Mouse (Mus musculus) thymus, adult 2 months (tissue): ENCODE results near the gene Gpr108. TPM values are rescaled to one million over a fixed set of nuclear protein-coding genes. Genes with fewer than 3 reads are reported as not detected.

Source experiments
- DNase-seq: peaks from one replicate; pipeline ENCODE4 v3.0.0; 2021
- H3K27ac ChIP-seq: fragments of 200-500 bp; 2 replicates; pipeline ENCODE4 v1.5.1; 2012; ENCODE audit warnings: low read length, control low read depth; ENCODE audit not compliant: control insufficient read depth, insufficient read depth
- H3K27me3 ChIP-seq: fragments of 200-500 bp; 2 replicates; pipeline ENCODE4 v1.6.1; 2012; ENCODE audit warnings: mild to moderate bottlenecking, low read length, moderate library complexity, mixed read lengths; ENCODE audit not compliant: control insufficient read depth, insufficient read depth
- H3K36me3 ChIP-seq: fragments of 200-500 bp; 2 replicates; pipeline ENCODE4 v1.6.1; 2012; ENCODE audit warnings: mild to moderate bottlenecking, low read length, moderate library complexity; ENCODE audit not compliant: control insufficient read depth, insufficient read depth
- H3K4me1 ChIP-seq: fragments of 200-500 bp; replicated peaks from 2 replicates; pipeline ENCODE4 v1.6.1; 2012; ENCODE audit warnings: low read length; ENCODE audit not compliant: control insufficient read depth, insufficient read depth
- H3K4me3 ChIP-seq: fragments of 200-500 bp; 2 replicates; pipeline ENCODE4 v1.5.1; 2012; ENCODE audit warnings: mild to moderate bottlenecking, low read length, control low read depth, moderate library complexity; ENCODE audit not compliant: control insufficient read depth, insufficient read depth
- CTCF ChIP-seq: fragments of 200-500 bp; IDR thresholded peaks from 2 replicates; pipeline ENCODE4 v1.5.1; 2012; ENCODE audit warnings: mild to moderate bottlenecking, control low read depth, low read length, moderate library complexity, borderline replicate concordance; ENCODE audit not compliant: control insufficient read depth, poor library complexity, insufficient read depth; ENCODE audit errors: extremely low read depth
- POLR2A ChIP-seq: fragments of 200-500 bp; IDR thresholded peaks from 2 replicates; pipeline ENCODE4 v1.6.1; 2012; ENCODE audit warnings: mild to moderate bottlenecking, low read length, control low read depth, moderate library complexity; ENCODE audit not compliant: control insufficient read depth, poor library complexity, insufficient read depth; ENCODE audit errors: extremely low read depth
- WGBS: fragments of 180-500 bp; shearing (Covaris S2); methylation state at CpG from one replicate; pipeline ENCODE4 v1.1.7; 2018; 5-methylcytosine and 5-hydroxymethylcytosine counted together
- polyA plus RNA-seq: library from polyadenylated mRNA; depleted of rRNA; stranded (reverse); fragments of >200 nt; gene quantifications from 2 replicates; pipeline ENCODE4 v1.2.3, GENCODE M21; 2012

The Gpr108 gene
- polyA plus RNA-seq, 1 experiment, result 63.9 TPM

DNA sequence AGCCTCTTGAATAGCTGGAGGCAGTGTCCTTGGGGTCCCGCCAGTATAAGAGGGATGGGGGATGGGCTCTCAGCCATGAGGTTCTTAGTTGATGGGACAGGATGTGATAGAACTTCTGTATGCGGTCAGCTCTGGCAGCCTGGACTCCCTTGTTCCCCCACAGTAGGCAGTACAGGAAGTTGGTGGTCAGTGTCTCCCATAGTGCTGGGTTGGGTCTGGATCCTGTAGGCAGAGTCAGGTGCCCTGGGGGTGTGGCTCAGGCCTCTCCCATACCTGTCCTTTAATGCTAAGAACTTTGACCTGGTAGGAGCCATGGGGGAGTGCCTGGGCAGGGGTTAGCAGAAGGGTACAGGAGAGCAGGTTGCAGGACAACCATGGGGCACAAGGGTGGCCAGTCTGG is 15.9 kb upstream of the Gpr108 start:
- Histone ChIP-seq H3K36me3 (no peaks in the 10 kb centered on the region), H3K4me1 (peaks cover 18% of the 10 kb centered on the region), H3K27me3 (no peaks in the 10 kb centered on the region), H3K4me3 (no peak overlapping the region), H3K27ac (no peak overlapping the region)
- TF ChIP-seq CTCF (no peak), POLR2A (no peak)
- DNase-seq, result no peak
- 41% methylated on average over 2 of the region's 2 CpGs for WGBS

GRCm38 (mm10) chr17:57262901-57263550 is 14.8 kb upstream of the Gpr108 start:
- no peak for DNase-seq
- Histone ChIP-seq H3K36me3 (no peaks in the 10 kb centered on the region), H3K4me3 (no peak overlapping the region), H3K27ac (no peak overlapping the region), H3K4me1 (peaks cover 18% of the 10 kb centered on the region), H3K27me3 (no peaks in the 10 kb centered on the region)
- TF ChIP-seq POLR2A (no peak), CTCF (no peak)
- 92% methylated on average over 17 of the region's 17 CpGs for WGBS

DNA sequence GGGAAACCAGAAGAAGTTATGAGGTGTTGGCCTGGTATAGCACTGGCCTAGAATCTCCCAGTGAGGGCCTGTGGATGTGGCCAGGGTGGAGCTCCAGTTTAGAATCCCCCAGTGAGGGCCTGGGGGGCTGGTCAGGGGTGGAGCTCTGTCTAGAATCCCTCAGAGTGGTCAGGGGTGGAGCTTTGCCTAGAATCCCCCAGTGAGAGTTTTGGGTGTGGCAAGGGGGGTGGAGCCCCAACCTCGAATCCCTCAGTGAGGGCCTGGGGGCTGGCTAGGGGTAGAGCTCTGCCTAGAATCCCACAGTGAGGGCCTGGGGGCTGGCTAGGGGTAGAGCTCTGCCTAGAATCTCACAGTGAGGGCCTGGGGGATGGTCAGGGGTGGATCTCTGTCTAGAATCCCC is 13.6 kb upstream of the Gpr108 start:
- WGBS, result 47% methylated on average over 1 of the region's 1 CpGs

GRCm38 (mm10) chr17:57261286-57261685 is 13.0 kb upstream of the Gpr108 start:
- no peaks in the 10 kb centered on the region for H3K36me3 ChIP-seq
- 93% methylated on average over 4 of the region's 4 CpGs for WGBS
- no peak for TF ChIP-seq CTCF

More for the DNA sequence above, 13.6 kb upstream of the Gpr108 start:
- no peak for TF ChIP-seq CTCF
- TF ChIP-seq POLR2A, result no peak
- Histone ChIP-seq H3K4me1 (peaks cover 18% of the 10 kb centered on the region), H3K27ac (no peak overlapping the region), H3K27me3 (no peaks in the 10 kb centered on the region), H3K36me3 (no peaks in the 10 kb centered on the region), H3K4me3 (no peak overlapping the region)
- no peak for DNase-seq

DNA sequence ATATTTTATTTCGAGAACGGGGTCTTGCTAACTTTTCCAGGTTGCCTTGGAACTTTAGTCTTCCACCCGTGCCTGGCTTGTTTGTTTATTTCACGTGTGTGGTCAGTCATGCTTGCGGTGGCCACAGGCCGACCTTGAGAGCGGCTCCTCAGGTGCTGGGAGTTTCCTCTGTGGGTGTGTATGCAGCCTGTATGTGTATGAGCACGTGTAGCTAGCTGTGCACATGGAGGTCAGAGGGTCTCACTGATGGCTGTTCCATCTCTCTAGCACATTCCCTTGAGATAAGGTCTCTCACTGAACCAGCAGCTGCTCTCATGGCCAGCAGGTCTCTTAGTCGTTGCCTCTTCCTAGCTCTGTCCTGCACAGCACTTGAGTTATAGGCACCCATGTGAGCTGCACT is 12.1 kb upstream of the Gpr108 start:
- no peak overlapping the region for H3K4me3 ChIP-seq
- no peak for DNase-seq
- H3K4me1 ChIP-seq, result peaks cover 14% of the 10 kb centered on the region
- no peak overlapping the region for H3K27ac ChIP-seq
- WGBS, result 95% methylated on average over 9 of the region's 9 CpGs
- no peaks in the 10 kb centered on the region for H3K36me3 ChIP-seq
- TF ChIP-seq CTCF, result no peak
- no peak for TF ChIP-seq POLR2A
- H3K27me3 ChIP-seq, result no peaks in the 10 kb centered on the region

More at GRCm38 (mm10) chr17:57261286-57261685, 13.0 kb upstream of the Gpr108 start:
- no peak overlapping the region for H3K4me3 ChIP-seq
- no peaks in the 10 kb centered on the region for H3K27me3 ChIP-seq
- no peak for DNase-seq
- peaks cover 18% of the 10 kb centered on the region for H3K4me1 ChIP-seq
- H3K27ac ChIP-seq, result no peak overlapping the region

DNA sequence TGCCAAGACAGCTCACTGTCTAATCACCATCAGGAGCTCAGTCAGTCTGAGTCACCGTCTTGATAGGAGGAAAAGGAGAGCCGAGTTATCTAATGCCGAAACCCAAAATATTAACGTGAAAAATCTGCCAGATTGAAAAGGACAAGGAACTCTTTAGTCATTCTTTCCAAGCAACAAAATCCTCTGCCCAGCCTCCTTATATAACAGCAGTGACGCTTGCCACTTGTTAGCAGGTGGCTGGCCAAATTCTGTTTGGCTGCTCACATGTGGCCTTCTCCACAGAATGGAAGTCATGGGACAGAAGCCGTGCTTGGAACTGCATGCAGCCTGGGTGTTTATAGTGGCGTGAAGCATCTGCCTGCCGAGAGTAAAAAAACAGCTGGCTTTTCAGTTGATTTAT is 11.5 kb upstream of the Gpr108 start:
- no peaks in the 10 kb centered on the region for H3K27me3 ChIP-seq
- H3K27ac ChIP-seq, result no peak overlapping the region
- TF ChIP-seq POLR2A (no peak), CTCF (no peak)
- no peaks in the 10 kb centered on the region for H3K36me3 ChIP-seq
- WGBS, result over 99% methylated on average over 8 of the region's 8 CpGs
- peaks cover 8% of the 10 kb centered on the region for H3K4me1 ChIP-seq
- H3K4me3 ChIP-seq, result no peak overlapping the region
- DNase-seq, result no peak

DNA sequence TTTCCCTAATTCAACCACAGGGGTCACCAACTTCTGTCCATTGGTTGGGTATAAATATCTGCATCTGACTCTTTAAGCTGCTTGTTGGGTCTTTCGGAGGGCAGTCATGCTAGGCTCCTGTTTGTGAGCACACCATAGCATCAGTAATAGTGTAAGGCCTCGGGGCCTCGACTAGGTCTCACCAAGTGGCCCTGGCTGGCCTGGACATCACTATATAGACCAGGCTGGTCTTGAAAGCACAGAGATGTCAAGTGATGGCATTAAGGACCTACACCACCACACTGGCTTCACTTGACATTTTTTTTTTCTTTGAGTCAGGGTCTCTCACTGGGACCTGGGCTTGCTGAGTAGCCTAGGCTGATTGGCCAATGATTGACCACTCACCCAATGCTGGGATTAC is 9.9 kb upstream of the Gpr108 start:
- Histone ChIP-seq H3K4me3 (no peak overlapping the region), H3K36me3 (no peaks in the 10 kb centered on the region), H3K27ac (no peak overlapping the region), H3K4me1 (no peaks in the 10 kb centered on the region), H3K27me3 (no peaks in the 10 kb centered on the region)
- DNase-seq, result no peak
- TF ChIP-seq POLR2A, result no peak
- TF ChIP-seq CTCF, result no peak
- 98% methylated on average over 3 of the region's 3 CpGs for WGBS
